Mouse (Mus musculus): ENCODE results near the gene Cd72. TPM values are rescaled to one million over a fixed set of nuclear protein-coding genes. Genes with fewer than 3 reads are reported as not detected.

The Cd72 gene
- polyA plus RNA-seq, 3 experiments from 2014 or later, result 18.7 to 104 (median 96.4) TPM

- ATAC-seq, result no peak
Measured at GRCm38 (mm10) chr4:43399391-43400131, 54.9 kb downstream of the Cd72 start.

DNA sequence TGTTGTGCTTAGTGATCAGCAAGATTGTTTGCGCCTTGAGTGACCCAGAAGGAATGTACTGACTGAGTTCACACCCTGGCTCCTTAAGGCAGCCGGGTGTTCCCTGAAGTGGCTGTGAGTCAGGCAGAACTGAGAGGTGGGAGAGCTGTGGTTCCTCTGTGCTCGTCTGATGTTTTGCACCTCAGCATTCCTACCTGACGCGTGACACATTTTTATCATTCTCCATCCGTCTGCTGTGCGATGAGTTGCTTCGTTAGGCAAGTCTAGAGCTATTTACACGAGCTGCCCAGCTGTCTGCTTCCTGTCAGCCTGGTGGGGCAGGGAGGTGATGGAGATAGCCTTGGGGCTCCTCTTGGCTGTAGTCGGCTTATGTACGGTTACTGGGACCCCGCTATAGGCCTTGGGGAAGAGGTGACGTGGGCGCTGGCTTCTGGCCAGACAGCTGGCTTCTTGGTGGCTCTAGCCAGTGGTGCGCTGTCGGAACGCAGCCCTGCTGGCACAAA is 55.5 kb downstream of the Cd72 start:
- ATAC-seq, result no peak

GRCm38 (mm10) chr4:43398014-43398413 is 56.4 kb downstream of the Cd72 start:
- no peak for ATAC-seq

Other genes starting within 250 kb of the Cd72 start
- not detected for gene Atp8b5, start 187.5 kb downstream of the Cd72 start, polyA plus RNA-seq (2017; shearing (Covaris generic))
- not detected for gene Rusc2, start 72.6 kb downstream of the Cd72 start, polyA plus RNA-seq (2017; shearing (Covaris generic))
- not detected for gene Fam166b, start 25.5 kb downstream of the Cd72 start, polyA plus RNA-seq (2017; shearing (Covaris generic))
- gene Tesk1, start 12.7 kb downstream of the Cd72 start, polyA plus RNA-seq (2017; shearing (Covaris generic)), result 1 to 10 TPM in 1 of 3 experiments, under 1 TPM in 2; 0.29 to 1.1 (median 0.66) TPM
- gene Sit1, start 29.1 kb upstream of the Cd72 start, polyA plus RNA-seq (2017; shearing (Covaris generic)), result 100 to 1,000 TPM; 142 to 164 (median 156) TPM
- gene Ccdc107, start 38.3 kb upstream of the Cd72 start, polyA plus RNA-seq (2017; shearing (Covaris generic)), result 10 to 100 TPM; 36.5 to 72.9 (median 72.1) TPM
- 10 to 100 TPM in 1 of 3 experiments, 1 to 10 TPM in 2; 5.1 to 10.3 (median 6.2) TPM for gene Arhgef39, start 45.1 kb upstream of the Cd72 start, polyA plus RNA-seq (2017; shearing (Covaris generic))
- gene Car9, start 52.3 kb upstream of the Cd72 start, polyA plus RNA-seq (2017; shearing (Covaris generic)), result under 1 TPM; 0.48 to 0.84 (median 0.79) TPM
- gene Tpm2, start 69.1 kb upstream of the Cd72 start, polyA plus RNA-seq (2017; shearing (Covaris generic)), result not detected
- 100 to 1,000 TPM in 1 of 3 experiments, 10 to 100 TPM in 2; 90.0 to 104 (median 99.8) TPM for gene Creb3, start 107.7 kb upstream of the Cd72 start, polyA plus RNA-seq (2017; shearing (Covaris generic))
- 100 to 1,000 TPM in 1 of 3 experiments, 10 to 100 TPM in 2; 77.8 to 132 (median 93.7) TPM for gene Tln1, start 108.1 kb upstream of the Cd72 start, polyA plus RNA-seq (2017; shearing (Covaris generic))
- 10 to 100 TPM; 12.4 to 13.5 (median 12.6) TPM for gene Rgp1, start 124.1 kb upstream of the Cd72 start, polyA plus RNA-seq (2017; shearing (Covaris generic))
- 10 to 100 TPM; 12.8 to 14.6 (median 14.2) TPM for gene Gba2, start 124.2 kb upstream of the Cd72 start, polyA plus RNA-seq (2017; shearing (Covaris generic))
- not detected for gene Msmp, start 129.9 kb upstream of the Cd72 start, polyA plus RNA-seq (2017; shearing (Covaris generic))
- not detected for gene Npr2, start 177.3 kb upstream of the Cd72 start, polyA plus RNA-seq (2017; shearing (Covaris generic))
- gene Spag8, start 199.0 kb upstream of the Cd72 start, polyA plus RNA-seq (2017; shearing (Covaris generic)), result under 1 TPM in 1 of 3 experiments, not detected in 2; 0.54 TPM
- 10 to 100 TPM; 30.3 to 47.5 (median 34.2) TPM for gene Hint2, start 201.8 kb upstream of the Cd72 start, polyA plus RNA-seq (2017; shearing (Covaris generic))
- 1 to 10 TPM in 1 of 3 experiments, under 1 TPM in 2; 0.87 to 1.0 (median 0.87) TPM for gene Tmem8b, start 214.3 kb upstream of the Cd72 start, polyA plus RNA-seq (2017; shearing (Covaris generic))
- gene Fam221b, start 214.5 kb upstream of the Cd72 start, polyA plus RNA-seq (2017; shearing (Covaris generic)), result 1 to 10 TPM; 2.8 to 3.7 (median 3.4) TPM
- gene Olfr70, start 246.2 kb upstream of the Cd72 start, polyA plus RNA-seq (2017; shearing (Covaris generic)), result not detected

Data from inflammation-experienced regulatory T-cells, adult 6 months (primary cell).